Mouse (Mus musculus): ENCODE data around the gene Ext2. TPM values are rescaled to one million over a fixed set of nuclear protein-coding genes. Genes with fewer than 3 reads are reported as not detected.

Ext2 gene
- total RNA-seq (2021) = 10 to 100 TPM; 40.4 to 44.1 TPM

DNA sequence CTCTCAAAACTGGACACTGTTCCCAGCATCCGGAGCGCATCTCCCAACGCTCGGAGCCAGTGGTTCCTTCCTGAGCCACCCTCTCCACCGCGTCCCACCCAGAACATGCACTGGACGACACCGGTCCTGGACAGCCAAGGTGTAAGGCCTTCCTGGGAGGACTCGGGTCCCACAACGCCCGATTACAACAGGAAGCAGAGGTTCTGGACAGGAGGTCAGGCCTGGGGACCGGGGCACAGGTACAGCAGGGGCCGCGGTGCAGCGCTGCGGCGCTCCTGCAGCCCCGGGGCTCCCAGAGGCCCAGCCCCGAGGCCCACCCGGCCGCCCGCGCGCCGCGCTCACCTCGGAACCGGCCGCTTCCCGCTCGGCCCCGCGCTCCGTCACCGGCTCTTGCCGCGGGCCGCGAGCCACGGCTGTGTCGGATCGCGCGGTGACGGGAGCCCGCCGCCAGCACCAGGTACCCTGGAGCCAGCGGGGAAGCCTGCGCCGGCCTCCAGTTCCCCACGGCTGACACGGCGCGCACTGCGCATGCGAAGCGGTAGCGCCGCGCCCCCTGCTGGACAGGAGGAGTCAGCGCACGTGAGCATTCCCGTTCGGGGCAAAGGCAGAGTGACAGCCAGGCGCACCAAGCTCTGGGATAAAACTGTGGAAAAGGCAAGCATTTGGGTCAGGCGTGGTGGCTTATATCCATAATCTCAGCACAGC, at the start of gene Ext2:
Gene Ext2 (minus strand): TSS at position 524 of the 705 bp plus-strand sequence.
- intact Hi-C loops (cut with DNase I) = no loop called here
- peak; percentile 95 for DNase-seq

DNA sequence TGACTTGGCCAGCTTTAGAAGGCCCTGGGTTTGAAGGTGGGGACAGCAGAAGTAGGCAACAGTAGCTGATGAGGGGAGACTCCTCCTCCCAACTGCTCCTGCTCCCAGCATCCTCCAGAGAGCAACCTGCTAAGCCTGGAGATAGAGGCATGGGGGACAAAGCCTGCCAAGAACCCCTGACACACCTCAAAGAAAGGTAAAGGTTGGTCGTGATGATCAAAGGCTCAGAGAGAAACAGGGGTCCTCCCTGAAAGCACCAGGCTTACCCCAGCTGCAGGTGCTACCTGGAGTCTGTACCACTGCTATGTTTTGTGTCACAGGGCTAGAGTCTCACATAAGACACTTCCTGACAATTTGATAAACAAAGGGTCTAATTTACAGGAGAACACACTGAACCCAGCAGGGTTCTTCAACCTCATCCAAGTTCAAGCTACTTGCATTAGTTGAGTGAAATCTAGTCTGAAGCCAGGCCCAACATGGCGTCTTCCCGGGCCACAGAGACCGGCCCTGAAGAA, 49.1 kb upstream of the Ext2 start:
- intact Hi-C loops (cut with DNase I) = loop anchor here (1.0 kb wide), 1 partner anchor 131 kb away; no protein-coding TSS in a partner anchor
- no peak for DNase-seq

DNA sequence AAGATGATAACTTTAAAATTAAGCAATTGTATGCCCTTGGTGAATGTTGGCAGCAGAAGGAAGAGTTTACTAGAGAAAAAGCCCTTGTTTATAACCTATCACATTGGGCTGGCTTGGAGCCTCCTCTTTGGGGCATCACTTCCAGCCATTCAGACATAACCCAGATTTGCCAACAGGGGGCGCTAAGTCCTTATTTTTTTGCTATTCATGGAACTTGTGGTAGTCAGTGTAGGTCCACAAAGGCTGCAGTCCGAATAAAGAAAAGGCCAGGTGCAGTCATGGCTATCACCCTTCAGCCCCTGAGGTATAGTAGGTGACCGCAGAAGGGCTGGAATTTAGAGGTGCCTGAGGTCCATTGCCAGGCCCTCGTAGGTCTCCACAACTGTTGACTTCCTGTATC, 48.5 kb upstream of the Ext2 start:
- intact Hi-C loops (cut with DNase I) = loop anchor here (1.0 kb wide), 1 partner anchor 131 kb away; no protein-coding TSS in a partner anchor
- DNase-seq = peak; percentile 70 to 75

DNA sequence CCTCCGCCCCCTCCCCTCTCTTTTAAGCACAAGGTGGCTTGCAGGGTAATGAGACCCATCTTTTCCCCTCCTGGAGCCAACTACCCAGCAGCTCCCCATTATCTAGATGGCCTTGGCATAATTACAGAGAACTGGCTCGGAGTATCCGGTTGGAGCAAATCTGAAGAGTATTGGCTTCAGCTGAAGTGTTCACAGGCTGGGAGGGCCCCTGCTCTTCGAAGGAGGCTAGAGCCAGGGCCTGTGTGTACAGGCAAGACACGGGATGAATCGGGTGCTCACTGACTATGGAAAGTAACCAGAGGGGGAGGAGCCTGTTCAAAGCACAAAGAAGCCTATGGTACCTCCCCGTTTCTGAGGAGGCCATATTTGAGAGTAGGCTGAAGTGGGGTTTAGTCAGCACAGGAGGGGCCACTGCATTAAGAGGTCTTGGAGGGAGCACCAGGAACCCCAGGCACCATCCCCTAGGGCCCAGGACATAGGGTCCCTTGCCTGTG, 46.8 kb upstream of the Ext2 start, which contains the start of gene Accsl:
Gene Accsl (minus strand): TSS at position 51 of the 494 bp plus-strand sequence.
- DNase-seq = no peak
- intact Hi-C loops (cut with DNase I) = no loop called here

DNA sequence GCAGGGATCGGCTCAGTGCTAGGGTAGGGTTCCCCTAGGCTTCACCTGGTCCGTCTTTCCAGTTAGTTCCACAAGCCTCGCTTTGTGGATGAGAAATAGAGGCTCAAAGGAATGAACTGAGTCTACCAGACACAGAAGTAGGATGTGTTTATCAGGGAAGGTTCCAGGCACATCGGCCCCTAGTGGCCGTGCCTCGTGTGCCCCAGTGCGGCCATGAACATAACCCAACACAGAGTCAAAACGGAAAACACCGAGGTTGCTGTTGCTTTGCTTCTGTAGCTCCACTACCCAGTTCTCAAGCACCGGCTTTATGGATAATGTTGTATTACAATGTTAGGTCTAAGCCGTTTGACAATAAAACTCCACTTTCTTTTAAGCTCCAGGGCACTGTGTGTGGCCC, 46.2 kb upstream of the Ext2 start:
- intact Hi-C loops (cut with DNase I) = no loop called here
- DNase-seq = no peak

DNA sequence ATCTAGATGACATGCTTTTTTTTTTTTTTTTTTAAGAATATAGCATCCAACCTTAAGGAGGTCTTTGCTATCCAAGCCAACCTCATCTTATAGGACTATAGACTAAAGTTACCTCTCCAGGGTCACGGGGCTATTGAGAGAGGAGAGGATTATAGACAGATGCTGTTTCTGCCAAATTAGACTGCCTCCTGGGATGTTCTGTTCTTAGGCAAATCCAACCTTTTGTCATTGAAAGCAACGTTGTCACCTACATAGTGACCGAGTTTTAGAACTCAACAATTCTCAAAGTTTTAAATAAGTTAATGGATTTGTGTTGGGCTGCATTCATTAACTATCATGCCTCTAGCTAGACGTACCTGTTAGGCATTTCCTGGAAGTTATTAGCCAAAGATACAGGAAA, 40.9 kb upstream of the Ext2 start:
- intact Hi-C loops (cut with DNase I) = no loop called here
- DNase-seq = no peak

DNA sequence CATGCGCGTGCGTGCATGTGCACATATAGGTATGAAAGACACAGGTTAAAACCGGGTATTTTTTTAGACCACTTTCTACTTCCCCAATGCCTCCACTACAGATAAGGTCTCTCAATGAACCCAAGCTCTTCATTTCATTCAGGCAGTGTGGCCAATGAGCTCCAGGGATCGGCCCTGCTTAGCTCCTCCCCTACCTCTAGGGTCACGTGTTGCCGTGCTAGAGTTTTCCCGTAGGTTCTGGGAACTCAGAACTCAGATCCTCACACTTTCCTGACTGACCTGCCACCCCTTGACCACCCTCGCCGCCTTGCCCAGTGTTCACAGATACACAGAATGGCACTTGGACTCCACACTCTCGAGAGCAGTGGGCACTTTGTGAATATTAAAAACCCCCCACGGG, 36.5 kb upstream of the Ext2 start:
- intact Hi-C loops (cut with DNase I) = no loop called here
- DNase-seq = no peak

DNA sequence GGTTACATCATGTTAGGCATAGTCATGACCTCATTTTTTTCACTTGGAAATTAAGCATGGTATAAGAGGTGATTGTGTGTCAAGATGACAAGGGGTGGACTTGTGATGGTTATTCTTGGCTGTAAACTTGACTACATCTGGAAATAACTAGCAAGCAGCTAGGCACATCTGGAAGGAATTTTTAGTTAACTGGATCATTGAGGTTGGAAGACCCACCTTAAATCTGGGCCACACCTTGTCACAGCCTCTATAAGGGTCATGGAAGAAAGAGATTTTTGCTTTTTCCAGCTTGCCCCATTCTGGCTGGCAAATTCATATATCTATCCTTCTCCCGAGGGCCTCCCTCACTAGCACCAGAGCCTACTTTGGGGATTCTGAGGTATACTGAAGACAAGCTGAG, 28.9 kb upstream of the Ext2 start:
- no peak for DNase-seq

DNA sequence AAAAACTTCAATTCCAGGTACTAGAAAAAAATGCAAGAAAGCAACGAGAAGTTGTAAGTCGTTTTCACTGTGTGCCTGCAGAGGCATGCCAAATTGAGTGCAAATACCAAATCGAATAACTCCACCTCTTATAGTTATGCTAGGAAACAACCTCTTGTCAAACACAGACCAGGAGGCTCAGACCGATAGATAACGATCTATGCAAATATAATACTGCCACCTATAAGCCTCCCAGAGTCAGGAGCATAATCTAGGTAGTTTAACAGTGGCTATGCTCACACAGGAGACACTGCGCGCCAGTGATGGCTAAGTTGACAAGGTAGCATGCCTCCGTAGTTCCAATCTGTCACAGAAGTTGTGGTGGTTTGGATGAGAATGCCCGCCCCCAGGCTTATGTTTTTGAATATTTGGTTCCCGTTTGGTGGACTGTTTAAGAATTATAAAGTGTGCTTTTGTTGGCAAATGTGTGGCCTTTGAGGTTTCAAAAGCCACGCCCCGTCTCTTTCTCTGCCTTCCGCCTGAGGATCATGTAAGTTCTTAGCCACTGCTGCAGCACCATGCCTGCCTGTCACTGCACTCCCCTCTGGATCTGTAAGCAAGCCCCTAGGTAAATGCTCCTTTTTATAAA, 28.1 kb upstream of the Ext2 start:
- intact Hi-C loops (cut with DNase I) = no loop called here
- DNase-seq = no peak

More for the DNA sequence above, 28.9 kb upstream of the Ext2 start:
- intact Hi-C loops (cut with DNase I) = no loop called here

DNA sequence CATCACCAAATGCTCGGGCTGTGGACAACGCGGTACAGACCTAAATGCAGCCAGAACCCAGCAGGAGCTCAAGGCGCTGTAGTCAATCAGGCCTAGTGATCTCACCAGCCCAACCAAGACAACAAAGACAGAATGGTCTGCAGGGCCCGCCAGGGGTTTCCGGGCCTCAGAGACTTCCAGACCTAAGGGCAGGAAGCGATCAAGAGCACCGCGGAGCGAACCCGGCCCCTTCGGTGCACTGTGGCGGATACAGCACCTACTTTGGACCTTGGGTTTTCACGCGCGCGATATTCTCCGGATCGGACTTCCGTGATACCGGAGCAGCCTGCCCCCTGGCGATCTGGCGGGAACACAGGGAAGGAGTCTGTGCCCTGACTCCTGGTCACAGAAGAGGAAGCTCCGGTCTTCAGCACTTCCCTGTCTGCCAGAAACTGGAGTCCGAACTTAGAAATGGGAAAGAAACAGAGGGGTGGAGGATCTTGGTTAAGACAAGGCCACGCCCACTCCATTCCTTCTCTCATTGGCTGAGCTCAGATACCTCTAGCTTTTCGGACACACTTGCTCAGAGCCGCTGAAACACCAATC, 27.2 kb upstream of the Ext2 start, which contains the start of gene Accs:
Gene Accs (minus strand): TSS at position 439 of the 585 bp plus-strand sequence.
- intact Hi-C loops (cut with DNase I) = no loop called here
- DNase-seq = peak; percentile 77 to 78

DNA sequence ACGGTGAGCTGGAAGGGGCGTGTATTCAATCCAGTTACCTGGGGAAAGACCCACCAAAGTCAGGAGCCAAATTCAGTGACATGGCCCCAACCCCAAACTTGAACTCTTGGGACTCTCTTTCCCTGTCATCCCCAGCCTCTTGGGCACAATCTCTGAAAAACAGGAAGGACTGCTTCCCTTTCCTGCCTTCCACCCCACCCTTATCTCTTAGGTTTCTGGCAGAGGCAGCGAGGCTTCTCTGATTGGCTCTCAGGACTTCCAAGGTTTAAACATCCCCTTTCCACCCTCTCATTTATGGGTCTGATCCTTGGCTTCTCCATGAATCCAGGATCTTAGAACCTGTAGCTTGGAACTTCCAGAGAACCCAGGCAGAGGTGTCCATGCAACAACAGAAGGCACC, 19.0 kb upstream of the Ext2 start:
- DNase-seq = no peak
- intact Hi-C loops (cut with DNase I) = no loop called here

DNA sequence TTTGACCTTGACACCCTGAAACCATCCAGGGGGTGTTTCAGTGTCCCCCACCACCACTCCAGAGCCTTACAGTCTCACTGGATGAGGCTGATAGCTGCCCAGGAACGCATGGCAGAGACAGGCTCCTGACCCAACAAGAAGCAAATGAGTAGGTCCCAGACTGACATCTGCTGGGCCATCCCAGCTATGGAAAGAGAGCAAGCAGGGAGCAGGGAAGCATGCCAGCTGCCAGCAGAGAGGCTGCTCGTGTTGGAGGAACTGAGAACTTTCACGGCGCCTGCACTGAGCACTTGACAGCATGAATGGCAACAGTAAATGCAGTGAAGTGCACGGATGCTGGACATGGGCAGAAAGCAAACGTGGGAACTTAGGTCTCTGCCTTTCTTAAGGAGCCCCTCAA, 17.7 kb upstream of the Ext2 start:
- DNase-seq = no peak
- intact Hi-C loops (cut with DNase I) = no loop called here

DNA sequence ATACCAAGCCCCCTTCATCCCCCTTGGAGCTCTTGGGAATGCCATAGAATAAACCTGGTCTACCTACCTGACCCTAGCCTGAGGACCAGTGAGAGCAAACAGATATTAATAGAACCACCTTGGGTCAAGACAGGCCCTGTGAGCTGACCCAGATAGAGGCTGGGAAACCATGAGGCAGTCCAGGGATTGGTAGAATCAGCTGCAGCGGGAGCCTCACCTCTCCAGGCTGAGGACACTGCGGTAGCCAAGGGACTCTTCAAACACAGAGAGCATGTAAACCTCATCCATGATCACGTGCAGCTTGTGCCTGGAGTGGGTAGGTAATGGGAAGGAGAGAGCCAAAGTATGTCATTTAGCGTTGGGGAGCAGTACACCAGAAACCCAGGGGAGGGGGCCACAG, 16.6 kb upstream of the Ext2 start:
- intact Hi-C loops (cut with DNase I) = no loop called here
- no peak for DNase-seq

DNA sequence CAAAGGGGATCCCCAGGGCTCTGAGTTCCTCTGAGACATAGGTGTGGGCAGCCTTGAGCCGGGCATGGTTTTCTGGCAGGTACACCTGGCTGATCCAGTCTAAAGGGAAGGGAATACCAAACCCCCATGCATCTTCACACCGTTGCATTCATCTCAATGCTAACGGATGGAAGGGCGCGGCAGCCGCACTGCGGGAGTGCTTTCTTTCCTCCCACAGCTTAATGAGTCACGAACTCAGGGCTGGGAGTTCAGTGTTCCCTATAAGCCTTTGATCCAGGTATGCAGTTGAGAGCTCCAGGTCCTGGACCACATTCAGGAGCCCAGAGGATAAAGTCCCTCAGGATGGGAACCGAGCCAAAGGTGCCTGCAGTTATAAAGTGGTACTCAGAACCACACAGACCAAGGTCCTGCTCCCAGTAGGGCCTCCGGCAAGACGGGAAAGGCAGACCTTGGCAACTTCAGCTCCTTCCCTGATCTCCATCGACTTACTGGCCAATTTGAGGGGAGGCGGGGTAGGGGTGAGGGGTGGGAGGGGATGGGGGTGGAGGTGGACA, 13.9 kb upstream of the Ext2 start:
- intact Hi-C loops (cut with DNase I) = no loop called here
- no peak for DNase-seq

DNA sequence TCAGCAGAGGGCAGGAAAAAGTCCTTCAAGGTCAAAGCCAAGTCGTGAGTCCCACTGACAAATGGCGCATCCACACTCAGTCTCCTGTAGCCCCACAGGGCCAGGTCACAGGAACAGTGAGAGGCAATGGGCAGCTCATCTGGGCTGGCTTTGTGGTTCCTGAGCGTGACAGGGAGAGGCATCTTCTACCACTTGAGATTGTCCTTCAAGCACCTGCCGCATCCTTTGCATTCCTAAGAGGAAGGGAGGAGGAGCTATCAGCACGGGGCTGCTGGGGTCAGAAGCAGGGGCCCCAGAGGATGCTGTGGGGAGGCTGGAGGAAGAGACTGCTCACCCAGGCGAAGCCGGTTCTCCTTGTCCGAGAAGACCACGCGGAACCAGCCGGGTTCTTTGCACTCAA, 13.2 kb upstream of the Ext2 start:
- intact Hi-C loops (cut with DNase I) = no loop called here
- DNase-seq = no peak

DNA sequence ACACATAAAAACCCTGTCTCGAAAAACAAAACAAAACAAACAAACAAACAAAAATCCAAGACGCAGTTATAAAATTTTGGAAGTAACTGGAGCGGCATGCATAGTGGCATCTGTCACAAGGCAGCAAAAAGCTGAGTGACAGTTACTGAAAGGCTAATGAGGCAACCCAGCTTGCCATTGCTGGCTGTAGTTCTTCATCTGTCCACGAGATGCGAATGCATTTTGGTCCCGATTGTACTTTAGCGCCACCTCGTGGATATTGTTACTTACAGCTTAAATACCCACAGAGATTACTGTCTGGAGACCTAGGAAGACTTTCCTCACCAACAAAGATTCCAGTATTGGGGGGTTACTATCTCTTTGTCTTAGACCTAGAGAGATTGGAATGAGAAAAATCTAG, 1.2 kb upstream of the Ext2 start:
- peak; percentile 59 to 67 for DNase-seq
- intact Hi-C loops (cut with DNase I) = no loop called here

DNA sequence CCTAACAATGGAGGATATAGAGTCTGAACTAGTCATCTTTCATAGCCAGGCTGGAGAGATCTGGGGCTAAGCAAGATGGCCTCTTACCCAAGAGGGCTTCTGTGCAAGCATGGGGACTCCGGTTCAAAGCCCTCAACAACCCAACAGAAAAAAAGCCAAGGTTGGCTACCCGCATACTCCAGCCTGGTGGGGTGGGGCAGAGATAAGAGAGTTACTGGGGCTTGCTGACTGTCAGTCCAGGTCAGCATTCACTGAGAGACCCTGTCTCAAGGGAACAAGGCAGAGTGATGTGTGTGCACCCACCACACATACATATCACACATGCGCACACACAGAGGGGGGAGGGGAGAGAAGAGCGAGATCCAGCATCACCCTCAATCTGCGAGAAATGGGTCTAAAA, 4.6 kb downstream of the Ext2 start:
- intact Hi-C loops (cut with DNase I) = loop anchor here (10.0 kb wide), 1 partner anchor 343 kb away; no protein-coding TSS in a partner anchor
- DNase-seq = no peak

DNA sequence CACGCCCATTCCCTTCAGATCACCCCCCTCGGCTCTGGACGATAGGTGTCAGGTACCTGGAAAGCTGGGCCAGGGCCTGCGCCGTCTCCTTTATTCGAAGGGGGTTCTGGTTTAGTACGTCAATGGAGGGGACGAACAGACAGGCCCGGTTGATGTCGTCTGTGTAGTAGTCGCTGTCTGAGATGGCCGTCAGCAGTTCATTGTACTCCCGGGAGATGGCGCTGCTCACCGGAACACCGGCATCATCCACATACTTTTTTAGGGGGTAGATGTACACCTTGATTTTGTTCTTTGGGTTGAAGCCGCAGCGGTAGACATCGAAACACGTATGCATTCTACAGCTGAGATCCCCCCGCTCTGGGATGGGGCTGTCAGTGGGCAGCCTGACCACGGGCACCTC, 9.0 kb downstream of the Ext2 start:
- intact Hi-C loops (cut with DNase I) = loop anchor here (10.0 kb wide), 1 partner anchor 339 kb away; no protein-coding TSS in a partner anchor
- DNase-seq = no peak

DNA sequence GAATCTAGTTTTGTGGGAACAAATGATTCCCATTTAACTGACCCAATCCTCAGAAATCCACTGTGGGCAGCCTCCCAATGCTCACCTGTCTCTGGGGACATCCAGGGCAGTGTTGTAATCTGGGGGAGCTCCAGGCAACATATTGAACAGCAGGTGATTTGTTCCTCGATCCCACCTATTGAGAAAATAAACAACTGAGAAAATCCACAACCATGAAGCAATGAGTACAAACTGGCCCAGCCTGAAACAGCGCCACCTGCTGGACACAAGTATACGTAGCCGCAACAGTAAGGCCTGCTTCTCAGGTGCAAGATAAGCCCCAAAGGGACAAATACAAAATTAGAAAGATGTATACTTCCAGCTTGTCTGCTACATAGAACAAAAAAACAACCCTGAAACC, 10.6 kb downstream of the Ext2 start:
- intact Hi-C loops (cut with DNase I) = loop anchor here (10.0 kb wide), 1 partner anchor 337 kb away; no protein-coding TSS in a partner anchor
- peak; percentile 55 to 75 for DNase-seq

DNA sequence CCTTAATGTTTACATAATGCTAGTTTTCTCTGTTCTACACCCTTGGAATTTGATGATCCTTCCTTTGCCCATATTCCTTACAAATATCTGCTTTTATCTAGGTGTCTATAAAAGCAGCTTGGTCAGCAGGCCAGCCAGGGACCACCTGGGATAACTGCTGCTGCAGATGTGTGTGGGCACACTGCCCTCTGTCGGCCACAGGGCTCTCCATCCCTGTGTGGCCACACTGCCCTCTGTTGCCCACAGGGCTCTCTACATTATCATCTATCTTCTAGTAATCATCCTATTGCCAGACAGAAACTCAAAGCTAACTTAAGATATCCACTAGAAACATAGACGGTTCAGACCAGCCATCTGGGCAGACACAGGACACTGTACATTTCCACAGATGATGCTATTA, 12.4 kb downstream of the Ext2 start:
- peak; percentile 33 to 34 for DNase-seq
- intact Hi-C loops (cut with DNase I) = loop anchor here (10.0 kb wide), 1 partner anchor 335 kb away; no protein-coding TSS in a partner anchor

DNA sequence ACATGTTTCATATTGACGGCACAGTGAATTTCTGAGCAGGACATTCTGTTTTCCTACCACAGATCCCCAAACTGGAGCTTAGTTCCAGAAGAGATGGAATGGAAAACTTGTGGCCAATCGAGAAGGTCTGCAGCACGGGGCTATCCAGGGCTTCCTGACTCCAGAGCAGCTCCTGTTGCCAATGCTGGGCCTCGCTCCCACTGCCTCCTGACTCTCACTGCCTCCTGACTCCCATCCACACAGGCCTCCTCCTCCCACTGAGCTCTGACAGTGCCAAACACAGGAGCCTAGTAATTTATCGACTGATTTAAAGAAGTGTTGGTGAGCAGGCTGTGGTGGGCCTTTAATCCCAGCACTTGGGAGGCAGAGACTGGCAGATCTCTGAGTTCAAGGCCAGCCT, 14.3 kb downstream of the Ext2 start:
- intact Hi-C loops (cut with DNase I) = no loop called here
- DNase-seq = no peak

Measured in heart, postnatal 36 days (tissue).